Mouse (Mus musculus) hindbrain, embryonic 10.5 days (tissue): ENCODE results near the gene Ndufb11. TPM values are rescaled to one million over a fixed set of nuclear protein-coding genes. Genes with fewer than 3 reads are reported as not detected.

Source experiments
- DNase-seq: peaks from one replicate; pipeline ENCODE4 v3.0.0-alpha.2; 2017; ENCODE audit warnings: low spot score
- H3K27ac ChIP-seq: fragments of 300-500 bp; sonication (generic); 2 replicates; pipeline ENCODE4 v1.5.1; 2016; ENCODE audit warnings: mild to moderate bottlenecking, moderate library complexity
- H3K27me3 ChIP-seq: fragments of 300-500 bp; sonication (generic); 2 replicates; pipeline ENCODE4 v1.6.1; 2016; ENCODE audit warnings: mild to moderate bottlenecking; ENCODE audit not compliant: poor library complexity, insufficient read depth, severe bottlenecking
- H3K36me3 ChIP-seq: fragments of 300-500 bp; sonication (generic); 2 replicates; pipeline ENCODE4 v1.6.1; 2016; ENCODE audit warnings: mild to moderate bottlenecking, moderate library complexity
- H3K4me1 ChIP-seq: fragments of 300-500 bp; sonication (generic); replicated peaks from 2 replicates; pipeline ENCODE4 v1.6.1; 2016; ENCODE audit warnings: mild to moderate bottlenecking
- H3K4me3 ChIP-seq: fragments of 300-500 bp; sonication (generic); 2 replicates; pipeline ENCODE4 v1.5.1; 2016; ENCODE audit warnings: mild to moderate bottlenecking, moderate library complexity
- H3K9me3 ChIP-seq: fragments of 300-500 bp; sonication (generic); 2 replicates; pipeline ENCODE4 v1.6.1; 2016; ENCODE audit warnings: mild to moderate bottlenecking, moderate library complexity
- WGBS: fragments of 180-500 bp; shearing (Covaris S2); methylation state at CpG from one replicate; pipeline ENCODE4 v1.1.7; 2016; 5-methylcytosine and 5-hydroxymethylcytosine counted together
- polyA plus RNA-seq: library from polyadenylated mRNA; unstranded; fragments of >200 nt; fragmentation: Nextera tagmentation; extraction: Ambion mirVana; gene quantifications from 2 replicates; pipeline ENCODE4 v1.2.1, GENCODE M21; 2016

Ndufb11 gene
- polyA plus RNA-seq, 1 experiment from 2014 or later: 210 TPM

- peak; percentile 3 for DNase-seq
- no peaks in the 10 kb centered on the region for H3K4me1 ChIP-seq
- H3K9me3 ChIP-seq: no peaks in the 10 kb centered on the region
- 21% methylated on average over 4 of the region's 4 CpGs for WGBS
- no peaks in the 10 kb centered on the region for H3K36me3 ChIP-seq
- no peak overlapping the region for H3K4me3 ChIP-seq
- no peak overlapping the region for H3K27ac ChIP-seq
- no peaks in the 10 kb centered on the region for H3K27me3 ChIP-seq
Observed at GRCm38 (mm10) chrX:20587968-20588367, 29.5 kb downstream of the Ndufb11 start.

- Histone ChIP-seq H3K36me3 (no peaks in the 10 kb centered on the region), H3K4me1 (no peaks in the 10 kb centered on the region), H3K9me3 (no peaks in the 10 kb centered on the region), H3K4me3 (no peak overlapping the region), H3K27me3 (no peaks in the 10 kb centered on the region), H3K27ac (no peak overlapping the region)
- WGBS: 87% methylated on average over 4 of the region's 4 CpGs
- DNase-seq: no peak
Observed at GRCm38 (mm10) chrX:20573927-20574326, 43.5 kb downstream of the Ndufb11 start.

GRCm38 (mm10) chrX:20572683-20573082, 44.7 kb downstream of the Ndufb11 start:
- no peaks in the 10 kb centered on the region for H3K4me1 ChIP-seq
- 84% methylated on average over 9 of the region's 9 CpGs for WGBS
- H3K9me3 ChIP-seq: no peaks in the 10 kb centered on the region
- no peak overlapping the region for H3K4me3 ChIP-seq
- H3K27me3 ChIP-seq: no peaks in the 10 kb centered on the region
- DNase-seq: no peak
- no peak overlapping the region for H3K27ac ChIP-seq
- H3K36me3 ChIP-seq: no peaks in the 10 kb centered on the region

- Histone ChIP-seq H3K27me3 (no peaks in the 10 kb centered on the region), H3K27ac (no peak overlapping the region), H3K4me1 (no peaks in the 10 kb centered on the region), H3K36me3 (no peaks in the 10 kb centered on the region), H3K9me3 (no peaks in the 10 kb centered on the region), H3K4me3 (no peak overlapping the region)
- peak; percentile 11 for DNase-seq
- 61% methylated on average over 2 of the region's 2 CpGs for WGBS
Observed at GRCm38 (mm10) chrX:20571024-20571423, 46.4 kb downstream of the Ndufb11 start.

Other genes with a start within 250 kb of the Ndufb11 start
- gene Jade3, start 191.9 kb downstream of the Ndufb11 start, polyA plus RNA-seq: 7.8 and 10.1 TPM in 2 replicates
- 0.09 TPM in 1 of 2 replicates, not detected in the other for gene Rgn, start 67.8 kb downstream of the Ndufb11 start, polyA plus RNA-seq
- gene Rbm10, start 116 bp downstream of the Ndufb11 start, polyA plus RNA-seq: 89.3 and 103 TPM in 2 replicates
- gene Uba1, start 40.7 kb upstream of the Ndufb11 start, polyA plus RNA-seq: 261 and 307 TPM in 2 replicates
- gene Cdk16, start 70.3 kb upstream of the Ndufb11 start, polyA plus RNA-seq: 125 and 144 TPM in 2 replicates
- 68.4 and 76.7 TPM in 2 replicates for gene Usp11, start 86.3 kb upstream of the Ndufb11 start, polyA plus RNA-seq
- gene Araf, start 180.2 kb upstream of the Ndufb11 start, polyA plus RNA-seq: 103 and 115 TPM in 2 replicates